Mouse (Mus musculus): Measurements from ENCODE around the gene Gjb2.

GRCm38 (mm10) chr14:57122295-57122694 is 17.8 kb upstream of the Gjb2 start:
- TF ChIP-seq MAFK (IDR thresholded peaks at IDR 0.05; ENCODE audit: insufficient read depth, low read depth, low read length) (no peak), CHD2 (IDR thresholded peaks at IDR 0.05; ENCODE audit: low read depth, low read length) (no peak), ZC3H11A (IDR thresholded peaks at IDR 0.05; ENCODE audit: borderline replicate concordance, low read depth, low read length) (no peak), HCFC1 (IDR thresholded peaks at IDR 0.05; ENCODE audit: borderline replicate concordance, insufficient read depth, low read length) (no peak)

Measured in ES-E14 (cell line).